Mouse (Mus musculus) bone marrow, adult 2 months (tissue): Measurements from ENCODE around the gene Mypop.
A peak's percentile ranks its signal among the peaks of the same experiment; 100 is the strongest.

Source experiments
- CTCF ChIP-seq: fragments of 200-500 bp; IDR thresholded peaks from 2 replicates; pipeline ENCODE4 v1.5.1; 2011; ENCODE audit warnings: low read length, control low read depth; ENCODE audit not compliant: control insufficient read depth, insufficient read depth
- POLR2A ChIP-seq: fragments of 200-500 bp; IDR thresholded peaks from 2 replicates; pipeline ENCODE4 v1.6.1; 2011; ENCODE audit warnings: low read depth, mild to moderate bottlenecking, control low read depth, low read length, borderline replicate concordance; ENCODE audit not compliant: control insufficient read depth

DNA sequence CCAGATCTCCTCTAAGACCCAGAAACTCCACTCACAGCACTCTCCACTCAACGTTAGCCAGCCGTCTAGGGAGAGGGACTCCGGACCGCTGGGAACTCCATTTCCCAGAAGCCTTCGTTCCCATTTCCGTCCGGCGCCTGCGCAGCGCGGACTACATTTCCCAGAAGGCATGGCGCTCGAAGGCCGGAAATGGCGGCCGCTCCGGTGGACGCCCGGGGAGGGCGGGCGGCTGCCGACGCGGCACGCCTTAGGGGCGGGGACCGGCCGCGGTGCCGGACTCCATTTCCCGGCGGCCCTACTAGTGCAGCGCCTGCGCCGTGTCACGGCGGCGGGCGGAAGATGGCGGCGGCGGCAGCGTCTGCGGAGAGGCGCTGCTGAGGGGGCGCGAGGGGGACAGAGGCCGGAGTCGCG lies 33.1 kb downstream of the Mypop start, which contains the start of gene Sympk:
- TF ChIP-seq CTCF (no peak), POLR2A (peak; percentile 32; the same call in 1 of the 2 replicates)
